Comparison of ENCODE assay signal across 8 mouse cellular contexts in the genomic region with DNA sequence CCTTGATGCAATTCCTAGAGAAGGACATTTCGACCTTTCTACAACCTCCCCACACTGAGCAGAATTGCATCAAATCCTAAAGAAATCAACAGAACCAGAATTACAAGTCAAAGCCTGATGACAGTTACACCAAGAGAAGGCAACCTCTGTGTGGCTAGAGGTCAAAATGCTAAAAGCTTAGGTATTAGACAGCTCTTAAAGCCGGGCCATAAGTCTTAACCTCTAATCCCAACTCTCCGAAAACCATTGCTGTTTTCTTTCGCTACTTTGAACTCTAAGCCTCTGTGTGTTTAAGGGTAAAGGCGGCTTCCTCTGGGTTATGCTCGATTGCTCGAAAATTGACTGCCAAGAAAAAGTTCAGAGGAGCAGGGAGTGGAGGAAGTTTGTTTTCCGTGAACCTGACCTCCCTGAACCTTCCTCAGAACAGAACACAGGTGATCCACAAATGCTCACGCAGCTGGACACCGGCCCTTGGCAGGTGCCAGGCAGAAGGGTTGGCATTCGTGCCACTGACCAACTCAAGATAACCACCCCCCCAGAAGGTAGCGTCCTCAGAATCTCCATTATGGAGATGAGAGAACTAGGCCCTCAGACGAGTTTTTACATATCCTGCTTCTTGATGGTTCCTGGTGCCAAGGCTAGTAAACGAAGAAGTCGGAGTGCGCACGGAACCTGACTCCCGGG. TPM values are rescaled to one million over a fixed set of nuclear protein-coding genes. Genes with fewer than 3 reads are reported as not detected.
DNase-seq lines count a peak whose midpoint lies in the region; ATAC-seq and TF ChIP-seq lines count a peak whose summit lies in the region.

No protein-coding gene starts in this region.

- H3K9me3 ChIP-seq in hindbrain, embryonic 11.5 days (ENCODE audit: control insufficient read depth, low read length), result no peaks in the 10 kb centered on the region
- H3K9me3 ChIP-seq in liver, embryonic 13.5 days (replicated peaks), result no peaks in the 10 kb centered on the region

- no peaks in the 10 kb centered on the region; the same call in 1 of the 2 replicates for H3K4me1 ChIP-seq in lung, adult 2 months (ENCODE audit: control insufficient read depth, insufficient read depth, low read length)
- peaks cover 5% of the 10 kb centered on the region; the same call in 1 of the 2 replicates for H3K4me1 ChIP-seq in brown adipose tissue, adult 24 weeks (ENCODE audit: control insufficient read depth, insufficient read depth, insufficient read length, low read length)
- no peaks in the 10 kb centered on the region for H3K4me1 ChIP-seq in hindbrain, embryonic 11.5 days (replicated peaks; ENCODE audit: control insufficient read depth, insufficient read depth, low read length)
- H3K4me1 ChIP-seq in liver, embryonic 13.5 days (replicated peaks), result peaks cover 21% of the 10 kb centered on the region

- TF ChIP-seq CTCF in lung, adult 2 months (IDR thresholded peaks at IDR 0.05; ENCODE audit: insufficient read depth, low read length), result no peak

- H3K9ac ChIP-seq in hindbrain, embryonic 11.5 days (ENCODE audit: low read depth, low read length), result peak overlapping the region; percentile 69
- peak overlapping the region; percentile 81 for H3K9ac ChIP-seq in liver, embryonic 13.5 days

- DNase-seq in lung, adult 2 months, result no peak
- DNase-seq in lung, postnatal 4 days, result no peak
- DNase-seq in hindbrain, embryonic 11.5 days (ENCODE audit: low spot score), result no peak
- no peak for DNase-seq in liver, embryonic 13.5 days
- no peak for DNase-seq in right cerebral cortex, postnatal 4 days
- no peak for DNase-seq in gastrocnemius, postnatal 36 days

- intact Hi-C loops in gastrocnemius, postnatal 36 days (cut with DNase I), result no loop called here

- no peaks in the 10 kb centered on the region for H3K36me3 ChIP-seq in hindbrain, embryonic 11.5 days (ENCODE audit: control insufficient read depth, insufficient read depth, low read length)
- H3K36me3 ChIP-seq in liver, embryonic 13.5 days, result no peaks in the 10 kb centered on the region

- no peak for TF ChIP-seq POLR2A in lung, adult 2 months (IDR thresholded peaks at IDR 0.05; ENCODE audit: borderline replicate concordance, extremely low read depth, low read depth, low read length)

- peak overlapping the region; percentile 95 for H3K27ac ChIP-seq in brown adipose tissue, adult 24 weeks (replicated peaks; ENCODE audit: low read depth, low read length)
- H3K27ac ChIP-seq in hindbrain, embryonic 11.5 days (ENCODE audit: low read depth, low read length), result peak overlapping the region; percentile 79; the same call in 1 of the 2 replicates
- H3K27ac ChIP-seq in liver, embryonic 13.5 days, result peak overlapping the region; percentile 84

- WGBS in lung, adult 2 months, result 35% methylated on average over 18 of the region's 18 CpGs
- 30% methylated on average over 18 of the region's 18 CpGs for WGBS in hindbrain, embryonic 11.5 days
- 24% methylated on average over 18 of the region's 18 CpGs for WGBS in liver, embryonic 13.5 days (ENCODE audit: insufficient replicate concordance)

- peak overlapping the region; percentile 82 for H3K4me3 ChIP-seq in lung, adult 2 months (replicated peaks; ENCODE audit: extremely low read depth, low read depth, low read length)
- peak overlapping the region; percentile 79 for H3K4me3 ChIP-seq in brown adipose tissue, adult 24 weeks (ENCODE audit: insufficient read depth, low read depth, low read length)
- peak overlapping the region; percentile 62 for H3K4me3 ChIP-seq in hindbrain, embryonic 11.5 days (ENCODE audit: low read depth, low read length)
- H3K4me3 ChIP-seq in liver, embryonic 13.5 days (replicated peaks), result peak overlapping the region; percentile 75

- peak overlapping the region; percentile 61 for H3K4me2 ChIP-seq in hindbrain, embryonic 11.5 days (replicated peaks; ENCODE audit: low read depth, low read length)
- peak overlapping the region; percentile 72 for H3K4me2 ChIP-seq in liver, embryonic 13.5 days

- peak; percentile 6; the same call in 1 of the 2 replicates for ATAC-seq in hindbrain, embryonic 11.5 days (ENCODE audit: low FRiP score)
- ATAC-seq in liver, embryonic 13.5 days (ENCODE audit: low read depth), result no peak
- ATAC-seq in frontal cortex, adult (ENCODE audit: low TSS enrichment), result no peak

- peaks cover 2% of the 10 kb centered on the region; the same call in 1 of the 2 replicates for H3K27me3 ChIP-seq in hindbrain, embryonic 11.5 days (ENCODE audit: control insufficient read depth, insufficient read depth, low read length)
- H3K27me3 ChIP-seq in liver, embryonic 13.5 days, result no peaks in the 10 kb centered on the region

RNA-seq across cellular contexts. Expression of gene Pdha1, which starts 0.9 kb away (rescaled TPM):
- 37.2 and 62.8 TPM in 2 replicates for polyA plus RNA-seq in lung, adult 2 months (2012; rRNA removed)
- 1,665 and 1,703 TPM in 2 replicates for polyA plus RNA-seq in brown adipose tissue, adult 24 weeks (2012; ENCODE audit: insufficient read depth, insufficient read length, missing spikeins)
- polyA plus RNA-seq in hindbrain, embryonic 11.5 days (2014; fragmentation: Nextera tagmentation; extraction: Ambion mirVana), result 97.3 and 110 TPM in 2 replicates
- polyA plus RNA-seq in liver, embryonic 13.5 days (2015; fragmentation: Nextera tagmentation; extraction: Ambion mirVana), result 66.6 and 77.1 TPM in 2 replicates
- total RNA-seq in gastrocnemius, postnatal 36 days (2021), result 100 to 1,000 TPM; 581 to 648 TPM

Comparison
In these comparisons a context has a peak if more than half of its experiments do, and no peak if none do; other contexts are left out.
1. RNA of gene Pdha1, which starts 0.9 kb away (polyA plus RNA-seq): 1,665 to 1,703 TPM in brown adipose tissue, adult 24 weeks; 97.3 to 110 TPM in hindbrain, embryonic 11.5 days, 66.6 to 77.1 TPM in liver, embryonic 13.5 days and 37.2 to 62.8 TPM in lung, adult 2 months; every median in the first group is over 10 times any median in the second.
2. Peak in every context shown above with its lines, with median percentiles within 50 percentile points of each other: H3K4me3 ChIP-seq and H3K27ac ChIP-seq.